Mouse (Mus musculus): ENCODE data around the gene Wasf2.
A peak's percentile ranks its signal among the peaks of the same experiment; 100 is the strongest.

Gene Wasf2

DNA sequence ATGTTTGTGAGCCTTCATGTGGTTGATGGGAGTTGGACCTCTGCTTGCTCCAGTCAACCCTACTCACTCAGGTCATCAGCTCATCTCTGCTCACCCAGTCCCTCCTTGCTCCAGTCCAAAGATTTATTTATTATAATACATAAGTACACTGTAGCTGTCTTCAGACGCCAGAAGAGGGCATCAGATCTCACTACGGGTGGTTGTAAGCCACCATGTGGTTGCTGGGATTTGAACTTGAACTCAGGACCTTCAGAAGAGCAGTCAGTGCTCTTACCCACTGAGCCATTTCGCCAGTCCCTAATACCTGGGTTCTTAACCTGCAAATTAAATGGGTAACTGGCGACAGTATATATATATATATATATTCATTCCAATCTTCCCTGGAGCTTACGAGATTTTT lies 105.1 kb downstream of the Wasf2 start:
- DNase-seq (ENCODE audit: low spot score in 2 of 2) = no peak

DNA sequence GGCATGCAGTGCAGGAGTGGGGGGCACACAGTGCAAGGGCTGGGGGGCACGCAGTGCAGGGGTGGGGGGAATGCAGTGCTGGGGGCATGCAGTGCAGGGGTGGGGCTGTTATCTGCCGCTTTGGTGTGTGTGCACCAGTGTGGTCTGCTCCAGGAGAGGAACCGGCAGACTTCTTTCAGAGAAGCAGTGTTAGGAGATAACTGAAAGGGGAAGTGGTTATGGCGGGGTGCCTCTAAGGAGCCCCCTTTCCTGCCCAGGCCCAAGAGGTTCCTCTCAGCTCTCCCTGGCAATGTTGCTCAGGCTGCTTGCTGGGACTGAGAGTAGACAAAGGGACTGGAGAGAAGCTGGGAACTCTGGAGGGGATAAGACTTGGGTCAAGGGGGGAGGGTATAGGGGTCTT lies 107.6 kb downstream of the Wasf2 start:
- DNase-seq (ENCODE audit: low spot score in 2 of 2) = no peak

DNA sequence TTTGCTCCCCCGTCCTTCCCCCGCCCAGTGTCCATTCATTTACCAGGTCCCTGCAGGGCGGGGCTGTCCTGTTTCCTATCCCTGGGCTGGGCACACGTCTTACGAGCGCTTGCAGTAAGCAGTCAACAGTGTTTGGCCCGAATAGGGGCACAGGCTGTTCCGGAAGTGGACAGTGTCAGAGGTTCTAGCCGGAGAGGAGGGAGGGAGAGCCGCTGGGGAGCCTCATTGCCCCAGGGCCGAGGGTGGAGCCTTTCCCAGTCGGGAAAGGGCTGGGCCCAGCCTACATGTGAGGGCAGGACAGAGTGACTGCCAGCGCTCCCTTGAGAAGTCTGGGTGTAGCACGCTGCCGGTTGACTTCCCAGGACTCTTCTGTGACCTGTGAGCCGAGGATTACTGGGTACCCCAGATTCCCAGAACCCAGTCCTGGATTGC lies 110.2 kb downstream of the Wasf2 start, which contains the start of gene Map3k6:
Gene Map3k6 (plus strand): TSS at position 329 of the 432 bp plus-strand sequence.
- no peak for DNase-seq (ENCODE audit: low spot score in 2 of 2)

GRCm38 (mm10) chr4:133240934-133241908 lies 110.9 kb downstream of the Wasf2 start:
- DNase-seq (ENCODE audit: low spot score in 2 of 2) = peak; percentile 70 to 82

GRCm38 (mm10) chr4:133241910-133242309 lies 111.6 kb downstream of the Wasf2 start:
- no peak for DNase-seq (ENCODE audit: low spot score in 2 of 2)

DNA sequence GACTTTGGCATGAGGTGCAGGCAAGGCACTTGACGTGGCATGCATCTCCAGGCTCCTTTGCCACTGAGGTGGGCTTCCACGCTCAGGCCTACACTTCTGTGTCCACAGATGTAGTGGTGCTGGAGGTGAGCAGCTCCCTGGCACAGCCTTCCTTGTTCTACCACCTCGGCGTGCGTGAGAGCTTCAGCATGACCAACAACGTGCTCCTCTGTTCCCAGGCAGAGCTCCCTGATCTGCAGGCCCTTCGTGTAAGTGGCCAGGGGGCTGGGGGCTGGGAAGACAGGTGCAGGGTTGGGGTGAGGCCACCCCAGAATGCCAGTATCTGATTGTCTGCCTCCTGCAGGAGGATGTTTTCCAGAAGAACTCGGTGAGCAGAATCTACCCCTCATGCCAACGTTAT lies 112.4 kb downstream of the Wasf2 start:
- DNase-seq (ENCODE audit: low spot score in 2 of 2) = no peak

DNA sequence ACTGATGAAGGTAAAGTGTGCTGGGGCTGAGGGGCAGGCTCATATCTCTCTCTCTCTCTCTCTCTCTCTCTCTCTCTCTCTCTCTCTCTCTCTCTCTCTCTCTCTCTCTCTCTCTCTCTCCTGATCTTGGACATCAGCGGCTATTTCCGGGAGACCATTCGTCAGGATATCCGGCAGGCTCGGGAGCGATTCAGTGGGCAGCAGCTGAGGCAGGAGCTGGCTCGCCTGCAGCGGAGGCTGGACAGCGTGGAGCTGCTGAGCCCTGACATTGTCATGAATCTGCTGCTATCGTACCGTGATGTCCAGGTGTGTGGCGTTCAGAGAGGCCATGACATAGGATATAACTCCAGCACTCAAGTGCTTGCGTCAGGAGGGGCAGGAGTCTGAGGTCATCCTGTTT lies 113.2 kb downstream of the Wasf2 start:
- no peak for DNase-seq (ENCODE audit: low spot score in 2 of 2)

DNA sequence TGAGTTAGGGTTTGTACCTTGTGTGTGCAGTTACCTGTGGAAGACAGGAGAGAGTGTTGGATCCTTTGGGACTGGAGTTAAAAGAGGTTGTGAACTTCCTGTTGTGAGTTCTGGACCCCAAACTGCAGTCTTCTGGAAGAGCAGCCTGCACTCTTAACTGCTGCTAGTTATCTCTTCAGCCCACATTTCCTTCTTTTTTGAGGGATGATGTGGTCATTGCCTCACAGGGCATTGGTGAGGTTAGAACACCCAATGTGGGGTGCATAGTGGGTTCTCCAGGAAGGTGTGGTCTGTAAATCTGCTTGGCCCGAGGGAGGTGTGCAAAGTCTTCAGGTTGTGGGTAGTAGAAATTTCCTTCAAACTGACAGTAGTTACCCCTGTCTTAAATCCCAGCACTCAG lies 114.0 kb downstream of the Wasf2 start:
- no peak for DNase-seq (ENCODE audit: low spot score in 2 of 2)

GRCm38 (mm10) chr4:133247072-133247471 lies 116.8 kb downstream of the Wasf2 start:
- no peak for DNase-seq (ENCODE audit: low spot score in 2 of 2)

GRCm38 (mm10) chr4:133247806-133248449 lies 117.6 kb downstream of the Wasf2 start:
- DNase-seq (ENCODE audit: low spot score in 2 of 2) = no peak

All from frontal cortex, postnatal 10 days (tissue).